Mouse (Mus musculus) myocyte (in vitro differentiated cells): ENCODE results near the gene Hist1h4j. TPM values are rescaled to one million over a fixed set of nuclear protein-coding genes. Genes with fewer than 3 reads are reported as not detected.
"Not testable (repeated sequence)": the region's sequence is repeated elsewhere in the genome, so short reads cannot be mapped to it uniquely, and the experiment has no call there.

ENCODE experiments used
- H3K27me3 ChIP-seq: one replicate; pipeline ENCODE4 v1.6.1; 2011; ENCODE audit not compliant: control insufficient read depth, insufficient read depth, insufficient read length
- H3K36me3 ChIP-seq: one replicate; pipeline ENCODE4 v1.6.1; 2011; ENCODE audit not compliant: control insufficient read depth, insufficient read depth
- H3K4me2 ChIP-seq: one replicate; pipeline ENCODE4 v1.6.1; 2011; ENCODE audit warnings: low read depth, control low read depth
- H3K4me3 ChIP-seq: one replicate; pipeline ENCODE4 v1.5.1; 2011; ENCODE audit warnings: mild to moderate bottlenecking, control low read depth, moderate library complexity
- H3K79me2 ChIP-seq: one replicate; pipeline ENCODE4 v1.6.1; 2011; ENCODE audit not compliant: control insufficient read depth, insufficient read depth
- H3ac ChIP-seq: one replicate; pipeline ENCODE4 v1.6.1; 2011; ENCODE audit not compliant: control insufficient read depth, insufficient read length
- CEBPB ChIP-seq: IDR thresholded peaks from 2 replicates; pipeline ENCODE4 v1.6.1; 2011; ENCODE audit warnings: mild to moderate bottlenecking, moderate library complexity; ENCODE audit not compliant: poor library complexity, insufficient read depth, severe bottlenecking
- E2F4 ChIP-seq: IDR thresholded peaks from one replicate; pipeline ENCODE4 v1.6.1; 2011; ENCODE audit warnings: mild to moderate bottlenecking, control low read depth, moderate library complexity; ENCODE audit not compliant: insufficient read depth
- MAX ChIP-seq: IDR thresholded peaks from one replicate; pipeline ENCODE4 v1.6.1; 2011; ENCODE audit warnings: low read depth, mild to moderate bottlenecking, control low read depth
- MYOD1 ChIP-seq, 3 experiments: IDR thresholded peaks; one replicate each; pipeline ENCODE4 v1.6.1; 2011; ENCODE audit warnings: control low read depth in 2 of 3, low read depth in 2 of 3, mild to moderate bottlenecking in 2 of 3, moderate library complexity in 1 of 3; ENCODE audit not compliant: insufficient read length in 2 of 3, control insufficient read depth in 1 of 3
- MYOG ChIP-seq, 3 experiments: IDR thresholded peaks; one replicate each; pipeline ENCODE4 v1.6.1; 2011; ENCODE audit warnings: control low read depth in 2 of 3, low read depth in 2 of 3, mild to moderate bottlenecking in 2 of 3; ENCODE audit not compliant: insufficient read length in 2 of 3, control insufficient read depth in 1 of 3, insufficient read depth in 1 of 3
- POLR2A ChIP-seq: IDR thresholded peaks from one replicate; pipeline ENCODE4 v1.6.1; 2011; ENCODE audit warnings: low read depth, mild to moderate bottlenecking, control low read depth, moderate library complexity; ENCODE audit not compliant: insufficient read length
- POLR2AphosphoS2 ChIP-seq: IDR thresholded peaks from one replicate; pipeline ENCODE4 v1.6.1; 2011; ENCODE audit warnings: low read depth, control low read depth; ENCODE audit not compliant: insufficient read length
- REST ChIP-seq: IDR thresholded peaks from one replicate; pipeline ENCODE4 v1.6.1; 2011; ENCODE audit warnings: mild to moderate bottlenecking, control low read depth, moderate library complexity; ENCODE audit not compliant: insufficient read depth, insufficient read length
- SRF ChIP-seq: IDR thresholded peaks from one replicate; pipeline ENCODE4 v1.6.1; 2011; ENCODE audit warnings: low read depth; ENCODE audit not compliant: control insufficient read depth, insufficient read length
- TCF12 ChIP-seq: IDR thresholded peaks from one replicate; pipeline ENCODE4 v1.6.1; 2011; ENCODE audit warnings: mild to moderate bottlenecking, control low read depth; ENCODE audit not compliant: poor library complexity, insufficient read depth, severe bottlenecking
- TCF3 ChIP-seq: IDR thresholded peaks from one replicate; pipeline ENCODE4 v1.6.1; 2011; ENCODE audit warnings: low read depth, control low read depth; ENCODE audit not compliant: insufficient read length
- USF1 ChIP-seq: IDR thresholded peaks from one replicate; pipeline ENCODE4 v1.6.1; 2011; ENCODE audit warnings: low read depth, mild to moderate bottlenecking, control low read depth, moderate library complexity
- polyA plus RNA-seq: library from polyadenylated mRNA; unstranded; fragments of >200 nt; fragmentation: generic; extraction: Trizol; gene quantifications from one replicate; pipeline ENCODE4 v1.2.1, GENCODE M21; 2012; ENCODE audit warnings: missing spikeins

Gene Hist1h4j
- polyA plus RNA-seq, 1 experiment = 1.3 TPM

GRCm38 (mm10) chr13:21753524-21754285, 18.8 kb downstream of the Hist1h4j start, which contains the start of the genes Hist1h2ak and Hist1h2bn:
Gene Hist1h2ak (minus strand): TSS chr13:21753827.
Gene Hist1h2bn (plus strand): TSS chr13:21754123.
- peaks cover 10% of the 10 kb centered on the region for H3K79me2 ChIP-seq
- H3K4me3 ChIP-seq = peak within 1 kb of the TSS; percentile 24
- H3K4me2 ChIP-seq = peak within 1 kb of the TSS; percentile 74
- not testable (repeated sequence) for H3ac ChIP-seq, H3K27me3 ChIP-seq, H3K36me3 ChIP-seq
- TF ChIP-seq POLR2AphosphoS2 (peak; percentile 96), POLR2A (peak; percentile 91)

GRCm38 (mm10) chr13:21754294-21755001, 19.6 kb downstream of the Hist1h4j start:
- not testable (repeated sequence) for H3ac ChIP-seq, H3K27me3 ChIP-seq, H3K79me2 ChIP-seq, H3K36me3 ChIP-seq
- Histone ChIP-seq H3K4me3 (peak overlapping the region; percentile 24), H3K4me2 (peak overlapping the region; percentile 71)
- TF ChIP-seq E2F4 (peak; percentile 93), POLR2AphosphoS2 (peak; percentile 67)

- H3K36me3 ChIP-seq = no peaks in the 10 kb centered on the region
- no peak overlapping the region for H3ac ChIP-seq
- H3K27me3 ChIP-seq = no peaks in the 10 kb centered on the region
- H3K4me3 ChIP-seq = peak overlapping the region; percentile 24
- TF ChIP-seq TCF12 = no peak
- no peak for TF ChIP-seq MYOG (IDR thresholded peaks at IDR 0.05; ENCODE audit: control insufficient read depth in 1 of 3, insufficient read depth in 1 of 3, insufficient read length in 2 of 3, low read depth in 2 of 3)
- no peak for TF ChIP-seq REST
- TF ChIP-seq USF1 = no peak
- no peak for TF ChIP-seq POLR2A
- no peak for TF ChIP-seq POLR2AphosphoS2
- no peak for TF ChIP-seq MAX
- TF ChIP-seq E2F4 = no peak
- no peak for TF ChIP-seq SRF
- TF ChIP-seq MYOD1 (IDR thresholded peaks at IDR 0.05; ENCODE audit: control insufficient read depth in 1 of 3, insufficient read length in 2 of 3, low read depth in 2 of 3) = no peak
- TF ChIP-seq TCF3 = no peak
- TF ChIP-seq CEBPB = no peak
- peak overlapping the region; percentile 71 for H3K4me2 ChIP-seq
- no peaks in the 10 kb centered on the region for H3K79me2 ChIP-seq
Measured at GRCm38 (mm10) chr13:21755707-21756106, 20.8 kb downstream of the Hist1h4j start.

- Histone ChIP-seq H3K27me3 (no peaks in the 10 kb centered on the region), H3ac (peak overlapping the region; percentile 30), H3K79me2 (no peaks in the 10 kb centered on the region), H3K4me2 (peak overlapping the region; percentile 95), H3K36me3 (peaks cover 2% of the 10 kb centered on the region), H3K4me3 (peak overlapping the region; percentile 58)
- TF ChIP-seq POLR2AphosphoS2 (peak; percentile 98), CEBPB (no peak), E2F4 (peak; percentile 92), POLR2A (peak; percentile 93)
Measured at GRCm38 (mm10) chr13:21778814-21779766, 44.2 kb downstream of the Hist1h4j start.
